Mouse (Mus musculus) heart, embryonic 15.5 days (tissue): ENCODE measurements at regions not wholly inside any gene's neighbourhood (a gene's known extent, or its start where the extent isn't known, plus 50 kb on each side); places are given as distances from the start of the nearest gene placed in this dataset.

Experiments used
- ATAC-seq: fragments of 200-750 bp; cut with Nextera tagmentation; replicated peaks from 2 replicates; pipeline ENCODE4 v1.8.0; 2017; ENCODE audit warnings: low read depth, moderate TSS enrichment; ENCODE audit not compliant: insufficient number of reproducible peaks, insufficient read depth, low FRiP score
- H3K27ac ChIP-seq: fragments of 300-500 bp; sonication (generic); 2 replicates; pipeline ENCODE4 v1.5.1; 2015; ENCODE audit warnings: mild to moderate bottlenecking, inconsistent platforms
- H3K27me3 ChIP-seq: fragments of 300-500 bp; sonication (generic); 2 replicates; pipeline ENCODE4 v1.6.1; 2015; ENCODE audit warnings: inconsistent platforms
- H3K36me3 ChIP-seq: fragments of 300-500 bp; sonication (generic); 2 replicates; pipeline ENCODE4 v1.6.1; 2015; ENCODE audit warnings: mild to moderate bottlenecking, inconsistent platforms
- H3K4me1 ChIP-seq: fragments of 300-500 bp; sonication (generic); replicated peaks from 2 replicates; pipeline ENCODE4 v1.6.1; 2015; ENCODE audit warnings: inconsistent platforms
- H3K4me2 ChIP-seq: fragments of 300-500 bp; sonication (generic); 2 replicates; pipeline ENCODE4 v1.6.1; 2015; ENCODE audit warnings: inconsistent platforms, mild to moderate bottlenecking, moderate library complexity
- H3K4me3 ChIP-seq: fragments of 300-500 bp; sonication (generic); 2 replicates; pipeline ENCODE4 v1.5.1; 2015; ENCODE audit warnings: mild to moderate bottlenecking, inconsistent platforms
- H3K9ac ChIP-seq: fragments of 300-500 bp; sonication (generic); 2 replicates; pipeline ENCODE4 v1.6.1; 2015; ENCODE audit warnings: mild to moderate bottlenecking, inconsistent platforms
- H3K9me3 ChIP-seq: fragments of 300-500 bp; sonication (generic); replicated peaks from 2 replicates; pipeline ENCODE4 v1.6.1; 2016; ENCODE audit warnings: inconsistent platforms
- WGBS: fragments of 180-500 bp; shearing (Covaris S2); methylation state at CpG from one replicate; pipeline ENCODE4 v1.1.7; 2015; ENCODE audit warnings: mixed read lengths; 5-methylcytosine and 5-hydroxymethylcytosine counted together

- Histone ChIP-seq H3K36me3 (no peaks in the 10 kb centered on the region), H3K27ac (no peak overlapping the region), H3K27me3 (no peaks in the 10 kb centered on the region), H3K9me3 (no peaks in the 10 kb centered on the region), H3K4me1 (no peaks in the 10 kb centered on the region), H3K9ac (no peak overlapping the region), H3K4me2 (no peak overlapping the region), H3K4me3 (no peak overlapping the region)
- WGBS = 37% methylated on average over 2 of the region's 2 CpGs
- ATAC-seq = no peak
Observed at GRCm38 (mm10) chr10:126734661-126735060, 166.5 kb downstream of the Atp23 start.

GRCm38 (mm10) chr10:126727840-126728239, 173.3 kb downstream of the Atp23 start:
- H3K4me2 ChIP-seq = no peak overlapping the region
- no peak for ATAC-seq
- no peak overlapping the region for H3K27ac ChIP-seq
- H3K9ac ChIP-seq = no peak overlapping the region
- 82% methylated on average over 4 of the region's 4 CpGs for WGBS
- H3K4me1 ChIP-seq = no peaks in the 10 kb centered on the region
- H3K9me3 ChIP-seq = no peaks in the 10 kb centered on the region
- no peak overlapping the region for H3K4me3 ChIP-seq
- H3K36me3 ChIP-seq = no peaks in the 10 kb centered on the region
- H3K27me3 ChIP-seq = no peaks in the 10 kb centered on the region

DNA sequence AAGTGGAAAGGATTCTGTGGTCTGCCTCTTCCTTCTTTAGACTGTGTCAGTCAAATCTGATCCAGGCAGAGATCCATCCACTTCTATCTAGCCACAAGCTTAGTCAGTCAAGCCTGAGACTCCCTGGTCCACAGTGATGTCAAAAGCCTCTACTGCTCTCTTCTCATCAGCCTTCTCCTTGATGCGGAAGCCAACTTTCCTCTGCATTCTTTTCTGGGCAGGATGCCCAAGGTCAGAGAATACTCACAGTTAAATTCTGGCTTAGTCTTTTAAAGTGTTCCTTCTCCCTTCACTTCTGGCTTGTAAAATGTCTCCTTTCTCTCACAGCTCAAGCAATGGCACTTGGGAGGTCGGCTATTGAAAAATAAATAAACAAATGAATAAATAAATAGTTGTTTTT, 183.2 kb downstream of the Atp23 start:
- Histone ChIP-seq H3K9me3 (no peaks in the 10 kb centered on the region), H3K4me1 (no peaks in the 10 kb centered on the region), H3K4me3 (no peak overlapping the region), H3K27ac (no peak overlapping the region), H3K9ac (no peak overlapping the region), H3K27me3 (no peaks in the 10 kb centered on the region), H3K36me3 (no peaks in the 10 kb centered on the region), H3K4me2 (no peak overlapping the region)
- WGBS = 44% methylated on average over 2 of the region's 2 CpGs
- no peak for ATAC-seq

DNA sequence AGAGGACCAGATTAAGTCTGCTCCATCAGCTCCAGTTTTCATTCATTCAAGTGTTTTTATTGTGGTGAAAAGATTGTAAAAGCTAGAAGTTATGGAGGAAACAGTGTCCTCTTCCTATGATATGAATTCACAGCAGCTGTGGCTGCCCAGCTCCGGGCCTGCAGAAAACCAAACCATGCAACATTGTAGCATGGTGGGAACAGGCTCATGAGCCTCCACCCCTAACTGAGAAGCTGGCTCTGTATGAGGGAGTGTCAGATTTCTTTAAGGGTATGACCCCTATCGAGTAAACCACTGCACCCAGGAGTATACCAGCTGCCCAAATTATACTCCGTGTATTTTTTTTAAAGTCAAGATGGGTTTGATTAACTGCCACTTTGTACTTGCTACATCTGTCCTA, 189.4 kb downstream of the Atp23 start:
- Histone ChIP-seq H3K9me3 (no peaks in the 10 kb centered on the region), H3K4me3 (no peak overlapping the region), H3K27me3 (no peaks in the 10 kb centered on the region), H3K4me2 (no peak overlapping the region), H3K9ac (no peak overlapping the region), H3K4me1 (no peaks in the 10 kb centered on the region), H3K27ac (no peak overlapping the region), H3K36me3 (no peaks in the 10 kb centered on the region)
- WGBS = 45% methylated on average over 3 of the region's 3 CpGs
- ATAC-seq = no peak

DNA sequence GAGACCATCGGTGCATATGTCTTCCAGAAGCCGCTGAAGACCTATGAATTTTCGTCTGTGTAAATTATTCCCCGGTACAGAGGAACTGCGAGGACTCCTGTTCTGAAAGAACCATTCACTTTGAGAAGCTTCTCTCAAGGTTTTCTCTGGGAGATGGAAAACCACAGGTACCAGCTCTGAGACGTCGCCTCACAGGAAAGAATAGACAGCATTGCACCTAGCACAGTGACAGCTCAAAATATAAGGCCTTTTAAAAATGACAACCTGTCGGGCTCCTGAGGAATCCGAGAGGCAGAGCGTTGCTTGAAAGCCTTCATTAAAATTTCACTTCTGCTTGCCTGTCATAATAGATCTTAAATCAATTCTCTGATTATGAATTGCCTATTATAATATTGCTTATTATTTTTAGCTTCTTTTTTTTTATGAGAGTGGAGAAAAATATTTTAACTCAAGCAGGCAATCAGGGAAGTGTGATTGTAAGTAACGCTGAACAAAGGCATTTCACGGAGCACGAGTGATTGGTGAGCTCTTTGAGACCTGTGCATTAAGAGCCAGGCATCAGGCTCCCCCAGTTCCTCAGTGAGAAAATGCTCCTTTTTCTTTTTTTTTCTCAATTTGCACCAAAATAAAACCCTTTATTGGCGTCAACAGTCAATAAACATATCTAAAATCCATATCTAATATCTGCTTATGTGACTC, 191.8 kb downstream of the Atp23 start:
- Histone ChIP-seq H3K4me2 (no peak overlapping the region), H3K9me3 (no peaks in the 10 kb centered on the region), H3K4me3 (no peak overlapping the region), H3K4me1 (no peaks in the 10 kb centered on the region), H3K36me3 (no peaks in the 10 kb centered on the region), H3K9ac (no peak overlapping the region), H3K27ac (no peak overlapping the region), H3K27me3 (no peaks in the 10 kb centered on the region)
- WGBS = 83% methylated on average over 14 of the region's 14 CpGs
- no peak for ATAC-seq

DNA sequence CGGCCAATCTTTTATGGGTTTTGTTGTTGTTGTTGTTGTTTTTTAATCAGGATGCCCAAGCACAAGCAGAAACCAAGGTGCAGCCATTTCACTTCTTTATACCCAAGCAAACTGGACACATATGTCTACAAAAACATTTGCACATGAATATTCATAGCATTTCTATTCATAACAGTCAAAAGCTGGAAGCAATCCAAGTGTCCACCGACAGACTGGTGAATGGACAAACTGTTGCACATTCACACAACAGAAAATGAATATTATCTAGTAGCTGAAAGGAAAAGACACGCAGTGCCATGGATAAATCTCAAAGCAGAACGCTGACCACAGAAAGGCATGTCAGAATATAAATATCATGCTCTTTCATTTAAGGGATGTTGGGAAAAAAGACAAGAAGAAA, 192.4 kb downstream of the Atp23 start:
- no peaks in the 10 kb centered on the region for H3K4me1 ChIP-seq
- no peak overlapping the region for H3K4me2 ChIP-seq
- H3K4me3 ChIP-seq = no peak overlapping the region
- H3K9me3 ChIP-seq = no peaks in the 10 kb centered on the region
- no peak overlapping the region for H3K27ac ChIP-seq
- ATAC-seq = no peak
- H3K9ac ChIP-seq = no peak overlapping the region
- H3K27me3 ChIP-seq = no peaks in the 10 kb centered on the region
- WGBS = 66% methylated on average over 4 of the region's 4 CpGs
- H3K36me3 ChIP-seq = no peaks in the 10 kb centered on the region

DNA sequence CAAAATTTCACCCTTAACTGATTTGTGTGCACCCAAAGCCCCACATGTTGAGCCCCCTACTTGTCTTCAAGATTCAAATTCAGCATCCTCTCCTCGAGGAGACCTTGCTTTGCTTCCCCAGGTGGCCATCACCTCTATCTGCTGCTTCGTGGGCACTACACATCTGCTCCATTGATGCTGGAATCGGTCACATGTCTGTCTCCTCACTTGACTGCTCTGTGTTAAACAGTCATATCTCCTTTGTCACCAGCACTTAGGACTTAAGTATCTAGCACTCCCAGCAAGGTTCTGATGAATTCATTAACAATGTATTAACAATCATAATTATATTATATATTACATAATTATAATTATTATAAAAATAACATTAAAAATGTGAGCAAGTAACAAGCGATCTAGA, 192.9 kb downstream of the Atp23 start:
- H3K9ac ChIP-seq = no peak overlapping the region
- WGBS = 62% methylated on average over 4 of the region's 4 CpGs
- H3K27ac ChIP-seq = no peak overlapping the region
- no peak for ATAC-seq
- no peaks in the 10 kb centered on the region for H3K36me3 ChIP-seq
- no peaks in the 10 kb centered on the region for H3K9me3 ChIP-seq
- no peak overlapping the region for H3K4me3 ChIP-seq
- H3K4me2 ChIP-seq = no peak overlapping the region
- no peaks in the 10 kb centered on the region for H3K4me1 ChIP-seq
- H3K27me3 ChIP-seq = no peaks in the 10 kb centered on the region

- H3K9me3 ChIP-seq = no peaks in the 10 kb centered on the region
- no peak overlapping the region for H3K27ac ChIP-seq
- H3K9ac ChIP-seq = no peak overlapping the region
- no peaks in the 10 kb centered on the region for H3K27me3 ChIP-seq
- no peak overlapping the region for H3K4me3 ChIP-seq
- H3K4me1 ChIP-seq = no peaks in the 10 kb centered on the region
- no peak overlapping the region for H3K4me2 ChIP-seq
- WGBS = 80% methylated on average over 10 of the region's 10 CpGs
- ATAC-seq = no peak
- no peaks in the 10 kb centered on the region for H3K36me3 ChIP-seq
Observed at GRCm38 (mm10) chr10:126697086-126697485, 204.1 kb downstream of the Atp23 start.

DNA sequence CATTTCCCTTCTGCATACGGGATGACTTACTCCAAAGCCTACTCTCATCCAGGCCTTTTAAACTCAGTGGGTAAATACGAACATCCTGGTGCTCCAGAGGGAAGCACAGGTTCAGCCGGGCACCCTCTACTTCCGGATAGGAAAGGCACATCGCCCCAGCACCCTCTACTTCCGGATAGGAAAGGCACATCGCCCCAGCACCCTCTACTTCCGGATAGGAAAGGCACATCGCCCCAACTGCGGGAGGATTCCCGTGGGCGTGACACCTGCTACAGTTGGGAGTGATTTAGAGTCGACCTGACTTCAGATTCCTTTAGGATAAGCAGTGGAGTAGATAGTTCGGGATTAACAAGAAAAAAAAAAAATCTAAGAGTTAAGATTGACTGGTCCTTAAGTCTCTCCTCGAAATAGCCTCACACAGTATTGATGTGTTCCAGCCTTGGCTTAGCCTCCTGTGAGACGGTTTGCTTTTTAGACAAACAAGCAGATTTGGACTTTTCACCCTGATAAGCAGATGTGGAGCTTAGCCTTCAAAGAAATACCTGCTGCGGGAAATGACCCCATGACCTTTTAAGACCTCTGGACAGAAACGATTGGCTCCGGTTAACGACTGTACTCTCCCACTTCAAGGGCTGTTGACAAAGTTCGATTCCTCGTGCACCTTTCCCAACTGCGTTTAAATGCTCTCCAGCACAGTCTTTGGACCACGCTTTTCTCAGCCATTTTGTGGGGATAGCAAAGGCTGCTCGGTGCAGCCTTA, 210.1 kb downstream of the Atp23 start:
- H3K9ac ChIP-seq = no peak overlapping the region
- ATAC-seq = no peak
- WGBS = 61% methylated on average over 25 of the region's 25 CpGs
- no peaks in the 10 kb centered on the region for H3K36me3 ChIP-seq
- no peaks in the 10 kb centered on the region for H3K27me3 ChIP-seq
- no peak overlapping the region for H3K4me3 ChIP-seq
- H3K27ac ChIP-seq = no peak overlapping the region
- H3K9me3 ChIP-seq = no peaks in the 10 kb centered on the region
- no peak overlapping the region for H3K4me2 ChIP-seq
- no peaks in the 10 kb centered on the region for H3K4me1 ChIP-seq

DNA sequence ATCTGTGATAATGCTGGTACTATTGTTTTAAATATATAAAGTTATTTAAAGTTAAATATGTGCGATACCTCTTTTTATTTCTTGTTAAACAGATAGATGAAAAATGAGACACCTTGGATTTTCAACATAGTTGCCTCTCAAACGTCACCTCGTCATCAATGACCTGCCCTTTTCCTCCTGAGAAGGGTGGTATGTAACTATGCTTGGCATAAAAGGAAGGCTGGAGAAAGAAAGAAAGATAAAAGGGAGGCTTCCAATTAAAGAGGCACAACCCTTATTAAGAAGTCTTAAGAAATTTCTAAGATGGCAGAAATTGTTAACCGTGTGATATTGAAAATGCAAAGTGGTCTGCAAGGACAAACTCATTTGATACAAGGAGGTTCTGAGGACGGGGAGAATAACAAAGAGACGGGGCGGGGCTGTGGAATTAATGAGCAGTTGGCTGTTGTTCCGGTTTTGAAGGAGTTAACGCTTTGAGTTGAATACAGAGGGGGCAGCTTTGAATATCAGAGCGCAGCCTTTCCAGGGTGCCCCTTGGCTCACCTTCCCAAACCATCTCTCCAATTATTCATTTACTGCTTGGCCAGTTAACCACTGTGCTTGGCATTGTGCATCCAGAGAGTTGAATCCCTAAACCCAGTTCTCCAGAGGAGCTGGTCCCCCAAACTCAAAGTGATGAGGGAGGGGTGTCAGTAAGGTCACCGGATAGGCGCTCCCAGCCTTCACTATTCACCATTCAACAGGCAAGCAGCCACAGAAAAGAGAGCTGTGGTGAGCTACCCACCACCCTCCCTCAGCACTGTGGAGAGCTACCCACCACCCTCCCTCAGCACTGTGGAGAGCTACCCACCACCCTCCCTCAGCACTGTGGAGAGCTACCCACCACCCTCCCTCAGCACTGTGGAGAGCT, 220.6 kb downstream of the Atp23 start:
- no peak overlapping the region for H3K27ac ChIP-seq
- H3K4me2 ChIP-seq = no peak overlapping the region
- no peaks in the 10 kb centered on the region for H3K4me1 ChIP-seq
- no peaks in the 10 kb centered on the region for H3K27me3 ChIP-seq
- WGBS = 14% methylated on average over 12 of the region's 12 CpGs
- no peaks in the 10 kb centered on the region for H3K36me3 ChIP-seq
- H3K4me3 ChIP-seq = no peak overlapping the region
- H3K9ac ChIP-seq = no peak overlapping the region
- no peaks in the 10 kb centered on the region for H3K9me3 ChIP-seq
- ATAC-seq = no peak

DNA sequence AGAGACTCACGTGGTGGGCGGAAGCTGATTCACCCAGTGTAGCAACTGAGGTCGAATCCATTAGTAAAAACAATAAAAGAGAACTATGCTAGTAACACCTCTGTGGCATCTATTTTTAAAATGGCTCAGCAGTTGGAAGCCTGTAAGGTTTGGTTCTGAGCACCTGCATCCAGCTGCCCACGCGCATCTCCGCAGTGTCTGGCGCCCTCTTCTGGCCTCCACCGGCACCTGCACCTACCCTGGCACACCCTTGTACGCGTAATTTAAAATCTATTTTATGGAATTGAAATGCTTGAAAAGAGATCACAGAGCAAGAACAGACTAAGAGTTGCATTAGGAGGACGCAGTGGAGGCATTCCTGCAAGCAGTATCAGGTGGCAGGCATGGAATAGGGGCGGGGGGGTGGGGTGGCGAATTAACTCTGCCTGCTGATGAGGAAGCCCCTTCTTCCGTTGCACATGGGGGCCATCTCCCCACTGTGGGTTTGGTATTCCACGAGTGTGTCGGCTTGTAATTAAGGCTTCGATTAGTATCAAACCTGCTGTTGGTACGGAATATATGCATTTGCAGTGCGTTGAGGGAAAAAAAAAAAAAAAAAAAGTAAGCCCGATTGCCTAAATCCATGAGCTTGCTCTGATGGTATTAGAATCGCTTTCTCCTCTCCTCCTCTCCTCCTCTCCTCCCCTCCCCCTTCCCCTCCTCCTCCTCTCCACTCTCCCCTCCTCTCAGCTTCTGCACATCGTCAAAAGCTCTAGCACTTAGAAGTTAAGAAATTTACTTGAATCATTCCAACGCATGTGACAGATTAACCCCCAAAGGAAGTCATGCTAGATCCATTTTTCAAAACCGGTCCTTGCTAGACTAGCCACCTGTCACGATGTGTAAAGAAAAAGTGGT, 221.7 kb downstream of the Atp23 start:
- no peaks in the 10 kb centered on the region for H3K36me3 ChIP-seq
- no peak overlapping the region for H3K4me3 ChIP-seq
- H3K4me2 ChIP-seq = no peak overlapping the region
- no peaks in the 10 kb centered on the region for H3K9me3 ChIP-seq
- H3K4me1 ChIP-seq = no peaks in the 10 kb centered on the region
- no peak for ATAC-seq
- no peaks in the 10 kb centered on the region for H3K27me3 ChIP-seq
- 28% methylated on average over 25 of the region's 25 CpGs for WGBS
- no peak overlapping the region for H3K9ac ChIP-seq
- H3K27ac ChIP-seq = no peak overlapping the region
